ENCODE assay signal across 12 mouse cellular contexts in the genomic region with DNA sequence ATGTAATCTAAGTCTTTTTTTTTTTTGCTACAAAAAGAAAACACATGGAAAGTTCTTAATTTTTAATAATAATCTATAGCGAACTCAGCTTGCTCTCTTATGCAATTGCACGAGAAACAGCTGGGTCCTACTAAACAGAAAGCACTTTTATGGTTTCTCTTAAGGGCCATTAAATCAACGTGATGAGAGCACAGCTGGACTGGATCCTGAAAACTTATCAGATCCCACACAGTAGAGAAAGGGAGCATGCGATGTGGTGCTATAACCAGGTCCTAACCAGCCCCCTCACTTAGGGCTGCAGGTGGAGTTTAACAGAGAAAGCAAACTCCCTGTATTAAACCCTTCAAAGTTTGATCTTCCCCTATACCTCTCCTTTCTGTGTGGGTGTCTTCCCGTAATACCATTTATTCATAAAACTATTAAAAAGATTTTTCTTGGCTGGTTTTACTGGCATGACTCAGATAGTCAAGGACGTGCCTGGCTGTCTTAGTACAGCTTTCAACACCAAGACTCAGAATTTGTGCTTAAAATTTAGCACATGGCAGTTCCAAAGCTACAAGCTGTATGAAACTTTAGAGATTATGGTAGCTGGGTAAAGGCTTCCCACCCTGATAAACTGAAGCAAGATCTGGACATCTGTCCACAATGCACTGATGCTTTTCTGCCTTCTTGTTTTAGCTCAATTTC.
A peak's percentile ranks its signal among the peaks of the same experiment; 100 is the strongest.
DNase-seq lines count a peak whose midpoint lies in the region; ATAC-seq and TF ChIP-seq lines count a peak whose summit lies in the region.
"Had no signal": no experiment of that assay in that cellular context is flagged by ENCODE, and none has a peak within 500 bp of the region (broad histone marks: within the 10 kb centered on the region; RNA-seq: fewer than 3 reads in every experiment).

No protein-coding gene starts in this region.

- 0 out of 2 replicates have a peak, but pooled peaks have one; percentile 20 for ATAC-seq in frontal cortex, adult (ENCODE audit: low TSS enrichment)
- peak; percentile 89; the same call in 1 of the 2 replicates for ATAC-seq in kidney, embryonic 16.5 days (ENCODE audit: low FRiP score, low TSS enrichment)
- ATAC-seq: forebrain, embryonic 16.5 days had no signal

- no peak for DNase-seq in frontal cortex, adult 2 months (ENCODE audit: extremely low spot score in 1 of 2, low spot score in 1 of 2)
- no peak for DNase-seq in kidney, adult 2 months
- peak; percentile 29 for DNase-seq in NIH3T3 (ENCODE audit: low read depth)
- DNase-seq in heart, postnatal 10 days, result peak; percentile 14 to 22
- no peak for DNase-seq in frontal cortex, postnatal 10 days (ENCODE audit: low spot score in 2 of 2)

- no peak overlapping the region for H3K9ac ChIP-seq in kidney, embryonic 16.5 days (replicated peaks; ENCODE audit: low read length)
- H3K9ac ChIP-seq: embryonic facial prominence, embryonic 15.5 days; hindbrain, embryonic 15.5 days; liver, embryonic 15.5 days; neural tube, embryonic 15.5 days had no signal

- TF ChIP-seq CTCF in kidney, adult 2 months (conservative IDR thresholded peaks at IDR 0.05; ENCODE audit: insufficient read depth, insufficient read length, low read depth, low read length), result no peak

- H3K9me3 ChIP-seq in kidney, embryonic 16.5 days (ENCODE audit: low read length), result no peaks in the 10 kb centered on the region
- H3K9me3 ChIP-seq: embryonic facial prominence, embryonic 15.5 days; hindbrain, embryonic 15.5 days; liver, embryonic 15.5 days; neural tube, embryonic 15.5 days had no signal

- no peaks in the 10 kb centered on the region for H3K4me1 ChIP-seq in kidney, embryonic 16.5 days (ENCODE audit: insufficient read depth, low read length)
- no peaks in the 10 kb centered on the region for H3K4me1 ChIP-seq in kidney, adult 2 months (ENCODE audit: control insufficient read depth, insufficient read depth, low read length)
- H3K4me1 ChIP-seq: embryonic facial prominence, embryonic 15.5 days; hindbrain, embryonic 15.5 days; liver, embryonic 15.5 days; neural tube, embryonic 15.5 days had no signal

- H3K27me3 ChIP-seq in kidney, embryonic 16.5 days (ENCODE audit: insufficient read depth, low read length), result no peaks in the 10 kb centered on the region
- H3K27me3 ChIP-seq in kidney, adult 2 months (replicated peaks; ENCODE audit: control insufficient read depth, insufficient read depth, low read length), result no peaks in the 10 kb centered on the region
- H3K27me3 ChIP-seq: embryonic facial prominence, embryonic 15.5 days; hindbrain, embryonic 15.5 days; liver, embryonic 15.5 days; neural tube, embryonic 15.5 days had no signal

- H3K4me2 ChIP-seq in kidney, embryonic 16.5 days (replicated peaks; ENCODE audit: low read depth, low read length), result no peak overlapping the region
- H3K4me2 ChIP-seq: embryonic facial prominence, embryonic 15.5 days; hindbrain, embryonic 15.5 days; liver, embryonic 15.5 days; neural tube, embryonic 15.5 days had no signal

- no peak for TF ChIP-seq POLR2A in kidney, adult 2 months (IDR thresholded peaks at IDR 0.05; ENCODE audit: low read depth, low read length)

- H3K27ac ChIP-seq in kidney, embryonic 16.5 days (ENCODE audit: low read length), result no peak overlapping the region
- no peak overlapping the region for H3K27ac ChIP-seq in kidney, adult 2 months (ENCODE audit: insufficient read depth, low read depth, low read length)
- H3K27ac ChIP-seq: embryonic facial prominence, embryonic 15.5 days; hindbrain, embryonic 15.5 days; liver, embryonic 15.5 days; neural tube, embryonic 15.5 days had no signal

- 29% methylated on average over 6 of the region's 6 CpGs for WGBS in kidney, embryonic 16.5 days
- whole genome bisulfite sequencing in kidney, adult 2 months, result 33% methylated on average over 6 of the region's 6 CpGs

- no peaks in the 10 kb centered on the region for H3K36me3 ChIP-seq in kidney, embryonic 16.5 days (ENCODE audit: insufficient read depth, low read length)
- no peaks in the 10 kb centered on the region for H3K36me3 ChIP-seq in kidney, adult 2 months (ENCODE audit: control insufficient read depth, insufficient read depth, low read length)
- H3K36me3 ChIP-seq: embryonic facial prominence, embryonic 15.5 days; hindbrain, embryonic 15.5 days; liver, embryonic 15.5 days; neural tube, embryonic 15.5 days had no signal

- H3K4me3 ChIP-seq in kidney, embryonic 16.5 days (ENCODE audit: low read length), result no peak overlapping the region
- no peak overlapping the region for H3K4me3 ChIP-seq in kidney, adult 2 months (ENCODE audit: insufficient read depth, low read depth, low read length)
- H3K4me3 ChIP-seq: embryonic facial prominence, embryonic 15.5 days; hindbrain, embryonic 15.5 days; liver, embryonic 15.5 days; neural tube, embryonic 15.5 days had no signal

- intact Hi-C loops in heart, postnatal 10 days (cut with DNase I), result no loop called here

Comparison
In these comparisons a context has a peak if more than half of its experiments do, and no peak if none do; other contexts are left out.
1. DNase-seq: peak in NIH3T3 (single experiment) and heart, postnatal 10 days (2 of 2); none in frontal cortex, adult 2 months (0 of 2), kidney, adult 2 months (single experiment) and frontal cortex, postnatal 10 days (0 of 2).